Mouse (Mus musculus) heart, postnatal 0 days (tissue): ENCODE measurements around the gene Zzef1. TPM values are rescaled to one million over a fixed set of nuclear protein-coding genes. Genes with fewer than 3 reads are reported as not detected.

Experiments used
- ATAC-seq: fragments of 200-750 bp; cut with Nextera tagmentation; 2 replicates; pipeline ENCODE4 v1.8.0; 2017; ENCODE audit warnings: low read depth, moderate number of reproducible peaks, moderate library complexity; ENCODE audit not compliant: insufficient read depth
- DNase-seq: peaks from one replicate; pipeline ENCODE4 v3.0.0-alpha.2; 2016; ENCODE audit warnings: low spot score
- H3K27ac ChIP-seq: fragments of 300-500 bp; sonication (generic); 2 replicates; pipeline ENCODE4 v1.5.1; 2014; ENCODE audit warnings: low read depth, mild to moderate bottlenecking
- H3K27me3 ChIP-seq: fragments of 300-500 bp; sonication (generic); 2 replicates; pipeline ENCODE4 v1.6.1; 2014; ENCODE audit warnings: low read length, mixed read lengths; ENCODE audit not compliant: control insufficient read depth, insufficient read depth
- H3K36me3 ChIP-seq: fragments of 300-500 bp; sonication (generic); replicated peaks from 2 replicates; pipeline ENCODE4 v1.6.1; 2014; ENCODE audit warnings: low read length, mixed read lengths; ENCODE audit not compliant: control insufficient read depth, insufficient read depth
- H3K4me1 ChIP-seq: fragments of 300-500 bp; sonication (generic); 2 replicates; pipeline ENCODE4 v1.6.1; 2014; ENCODE audit warnings: antibody characterized with exemption; ENCODE audit not compliant: control insufficient read depth, insufficient read depth
- H3K4me2 ChIP-seq: fragments of 300-500 bp; sonication (generic); 2 replicates; pipeline ENCODE4 v1.6.1; 2014; ENCODE audit warnings: low read depth, mild to moderate bottlenecking, low read length, moderate library complexity
- H3K4me3 ChIP-seq: fragments of 300-500 bp; sonication (generic); 2 replicates; pipeline ENCODE4 v1.5.1; 2014; ENCODE audit warnings: low read depth, low read length
- H3K9ac ChIP-seq: fragments of 300-500 bp; sonication (generic); replicated peaks from 2 replicates; pipeline ENCODE4 v1.6.1; 2014; ENCODE audit warnings: low read depth, low read length, mixed read lengths
- H3K9me3 ChIP-seq: fragments of 300-500 bp; sonication (generic); replicated peaks from 2 replicates; pipeline ENCODE4 v1.6.1; 2016; ENCODE audit warnings: low read length; ENCODE audit not compliant: control insufficient read depth
- CTCF ChIP-seq: IDR thresholded peaks from 2 replicates; pipeline ENCODE4 v1.5.1; 2016; ENCODE audit warnings: antibody characterized with exemption, control low read depth, low read depth
- EP300 ChIP-seq: IDR thresholded peaks from 2 replicates; pipeline ENCODE4 v1.6.1; 2016; ENCODE audit warnings: antibody characterized with exemption, low read depth
- WGBS: fragments of 180-500 bp; shearing (Covaris S2); extraction: QIAGEN DNeasy Blood & Tissue Kit; methylation state at CpG from one replicate; pipeline ENCODE4 v1.1.7; 2014; 5-methylcytosine and 5-hydroxymethylcytosine counted together
- polyA plus RNA-seq: library from polyadenylated mRNA; unstranded; fragments of >200 nt; fragmentation: Nextera tagmentation; extraction: Ambion mirVana; gene quantifications from 2 replicates; pipeline ENCODE4 v1.2.1, GENCODE M21; 2015
- total RNA-seq: library from RNA; depleted of rRNA; stranded (reverse); fragments of >200 nt; gene quantifications from 2 replicates; pipeline ENCODE4 v1.2.3, GENCODE M21; 2014; ENCODE audit warnings: low replicate concordance; rRNA removed

The Zzef1 gene
- total RNA-seq (23.5 and 43.2 TPM in 2 replicates), polyA plus RNA-seq (5.2 and 5.3 TPM in 2 replicates)

DNA sequence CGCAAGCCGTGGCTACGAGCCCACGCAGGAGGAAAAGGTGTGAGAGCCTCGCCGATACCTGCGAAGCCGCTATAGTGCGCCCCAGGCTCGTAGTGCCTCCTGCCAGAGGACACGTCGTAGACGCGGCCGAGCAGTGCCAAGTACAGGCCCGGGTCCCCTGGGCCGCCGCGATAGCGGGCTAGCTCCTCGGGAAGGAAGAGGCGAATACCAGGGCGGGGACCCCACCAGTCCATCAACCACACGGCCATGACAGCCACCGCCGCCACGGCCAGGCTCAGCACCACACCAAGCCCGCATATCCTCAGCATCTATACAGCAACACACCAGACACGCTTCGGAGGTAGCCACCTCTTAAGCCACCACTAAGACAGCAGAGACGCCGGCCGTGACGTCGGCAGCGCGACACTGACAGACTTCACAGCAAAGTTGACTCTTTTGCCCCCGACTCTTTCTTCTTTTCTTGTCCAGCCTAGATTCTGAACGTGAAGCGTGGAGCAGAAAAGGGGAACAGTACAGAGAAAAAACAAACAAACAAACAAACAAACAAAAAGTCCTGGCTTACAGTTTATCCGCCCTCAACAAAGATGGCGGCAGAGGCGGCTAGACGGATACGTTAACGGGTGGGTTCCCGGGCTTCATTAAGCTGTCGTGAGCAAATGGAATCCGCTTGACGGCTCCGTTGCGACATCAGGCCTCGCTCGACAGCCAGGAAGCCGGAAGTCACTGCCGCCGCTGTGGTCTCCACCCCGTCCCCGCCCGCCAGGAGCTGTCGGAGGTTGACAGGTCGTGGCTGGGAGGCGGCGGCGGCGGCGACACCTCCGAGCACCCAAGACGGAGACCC is at the start of gene Zzef1, which contains the start of gene Cyb5d2:
Gene Zzef1, plus strand, starts transcription at position 772 of the 841 bp plus-strand sequence.
Gene Cyb5d2, minus strand, starts transcription at position 688 of the 841 bp plus-strand sequence.
- Histone ChIP-seq H3K4me2 (peak within 1 kb of the TSS; percentile 91), H3K27ac (peak within 1 kb of the TSS; percentile 91), H3K4me1 (peaks cover 11% of the 10 kb centered on the region), H3K36me3 (no peaks in the 10 kb centered on the region), H3K9me3 (no peaks in the 10 kb centered on the region), H3K4me3 (peak within 1 kb of the TSS; percentile 96), H3K27me3 (no peaks in the 10 kb centered on the region), H3K9ac (peak within 1 kb of the TSS; percentile 93)
- ATAC-seq (peak; percentile 93), DNase-seq (peak; percentile 99)
- WGBS = under 1% methylated on average over 69 of the region's 69 CpGs
- TF ChIP-seq CTCF (no peak), EP300 (no peak)

- Histone ChIP-seq H3K4me3 (no peak overlapping the region), H3K9me3 (no peaks in the 10 kb centered on the region), H3K4me2 (no peak overlapping the region), H3K4me1 (no peaks in the 10 kb centered on the region), H3K27ac (no peak overlapping the region), H3K9ac (no peak overlapping the region), H3K27me3 (no peaks in the 10 kb centered on the region), H3K36me3 (peaks cover 95% of the 10 kb centered on the region)
- ATAC-seq (no peak; the same call in 1 of the 2 replicates), DNase-seq (peak; percentile 30)
- peak; percentile 30; the same call in 1 of the 2 replicates for TF ChIP-seq CTCF
- TF ChIP-seq EP300 = no peak
- 35% methylated on average over 2 of the region's 2 CpGs for WGBS
Measured at GRCm38 (mm10) chr11:72751956-72752355, 44.1 kb upstream of the Zzef1 start.

DNA sequence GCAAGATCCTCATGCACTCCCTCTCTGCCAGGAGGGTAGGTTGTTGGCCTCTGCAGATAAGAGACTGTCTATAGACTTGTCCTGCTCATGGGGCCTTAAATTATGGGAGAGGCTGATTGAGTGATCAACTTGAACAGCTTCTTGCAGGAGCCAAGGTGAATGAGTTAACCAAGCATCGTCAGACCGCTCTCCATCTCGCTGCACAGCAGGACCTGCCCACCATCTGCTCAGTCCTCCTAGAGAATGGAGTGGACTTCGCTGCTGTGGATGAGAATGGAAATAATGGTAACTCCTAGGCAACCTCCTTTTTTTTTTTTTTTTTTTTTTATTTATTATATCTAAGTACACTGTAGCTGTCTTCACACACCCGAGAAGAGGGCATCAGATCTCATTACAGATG is 37.7 kb upstream of the Zzef1 start:
- Histone ChIP-seq H3K27ac (no peak overlapping the region), H3K36me3 (peaks cover 93% of the 10 kb centered on the region), H3K27me3 (no peaks in the 10 kb centered on the region), H3K9me3 (no peaks in the 10 kb centered on the region), H3K9ac (no peak overlapping the region), H3K4me1 (no peaks in the 10 kb centered on the region), H3K4me3 (no peak overlapping the region), H3K4me2 (no peak overlapping the region)
- TF ChIP-seq EP300 (no peak), CTCF (no peak)
- WGBS = 94% methylated on average over 5 of the region's 5 CpGs
- no peak for DNase-seq
- ATAC-seq = no peak

DNA sequence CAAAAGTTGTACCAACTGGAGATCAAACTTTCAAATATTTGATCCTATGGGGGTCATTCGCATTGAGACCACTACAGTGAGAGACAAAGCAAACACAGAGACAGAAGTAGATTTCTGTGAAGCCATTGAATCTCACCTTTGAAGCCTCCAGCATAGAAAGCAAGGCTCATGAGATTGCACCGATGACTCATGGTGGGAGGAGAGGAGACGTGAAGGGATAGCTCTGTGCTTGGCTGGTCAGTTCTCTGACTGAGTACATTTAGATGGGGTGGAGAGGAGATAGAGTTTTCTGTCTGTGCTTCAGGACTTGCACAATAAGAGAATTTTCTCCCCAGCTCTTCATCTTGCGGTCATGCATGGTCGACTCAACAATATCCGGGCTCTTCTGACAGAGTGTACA is 36.4 kb upstream of the Zzef1 start:
- H3K27ac ChIP-seq = no peak overlapping the region

DNA sequence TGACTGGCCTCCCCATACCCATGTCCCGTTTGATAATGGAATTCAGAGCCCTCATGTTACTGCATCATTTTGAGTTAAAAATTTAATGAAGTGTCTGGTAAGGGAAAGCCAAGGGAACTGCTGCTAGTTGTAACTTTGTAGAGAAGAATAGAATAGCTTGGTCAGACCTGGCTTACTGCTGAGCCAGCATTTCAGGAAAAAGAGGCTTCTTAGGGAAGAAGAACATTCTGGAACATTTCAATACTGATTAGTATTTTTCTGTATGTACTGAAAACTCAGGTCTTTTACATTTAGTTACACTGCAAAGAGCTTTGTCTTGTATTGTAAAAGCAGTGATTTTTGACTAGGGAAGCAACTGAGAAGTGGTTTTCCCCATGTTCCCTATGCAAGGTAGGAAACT is 35.2 kb upstream of the Zzef1 start:
- H3K27me3 ChIP-seq = no peaks in the 10 kb centered on the region
- no peaks in the 10 kb centered on the region for H3K9me3 ChIP-seq
- DNase-seq = no peak
- no peak for ATAC-seq
- H3K4me1 ChIP-seq = no peaks in the 10 kb centered on the region
- no peak overlapping the region for H3K4me3 ChIP-seq
- H3K4me2 ChIP-seq = no peak overlapping the region
- no peak overlapping the region for H3K27ac ChIP-seq
- WGBS = 69% methylated on average over 1 of the region's 1 CpGs
- TF ChIP-seq EP300 (no peak), CTCF (no peak)
- peaks cover 86% of the 10 kb centered on the region for H3K36me3 ChIP-seq
- no peak overlapping the region for H3K9ac ChIP-seq

More for the DNA sequence above, 36.4 kb upstream of the Zzef1 start:
- no peaks in the 10 kb centered on the region for H3K4me1 ChIP-seq
- no peaks in the 10 kb centered on the region for H3K27me3 ChIP-seq
- DNase-seq (no peak), ATAC-seq (no peak)
- H3K4me3 ChIP-seq = no peak overlapping the region
- no peak overlapping the region for H3K4me2 ChIP-seq
- H3K9ac ChIP-seq = no peak overlapping the region
- 87% methylated on average over 6 of the region's 6 CpGs for WGBS
- TF ChIP-seq EP300 = no peak
- no peak for TF ChIP-seq CTCF
- no peaks in the 10 kb centered on the region for H3K9me3 ChIP-seq
- H3K36me3 ChIP-seq = peaks cover 93% of the 10 kb centered on the region

GRCm38 (mm10) chr11:72764270-72764669 is 31.8 kb upstream of the Zzef1 start:
- Histone ChIP-seq H3K27me3 (no peaks in the 10 kb centered on the region), H3K4me3 (no peak overlapping the region), H3K9me3 (no peaks in the 10 kb centered on the region), H3K9ac (no peak overlapping the region), H3K27ac (no peak overlapping the region), H3K4me1 (no peaks in the 10 kb centered on the region), H3K4me2 (no peak overlapping the region), H3K36me3 (peaks cover 70% of the 10 kb centered on the region)
- 85% methylated on average over 4 of the region's 4 CpGs for WGBS
- TF ChIP-seq EP300 = no peak
- TF ChIP-seq CTCF = no peak
- DNase-seq (no peak), ATAC-seq (no peak)
